Mouse (Mus musculus) lung, postnatal 0 days (tissue): ENCODE data around the gene Slc9a9. TPM values are rescaled to one million over a fixed set of nuclear protein-coding genes. Genes with fewer than 3 reads are reported as not detected.

Experiments used
- ATAC-seq: fragments of 200-750 bp; cut with Nextera tagmentation; 2 replicates; pipeline ENCODE4 v1.8.0; 2017; ENCODE audit warnings: moderate library complexity
- DNase-seq: peaks from one replicate; pipeline ENCODE4 v3.0.0-alpha.2; 2016; ENCODE audit warnings: low spot score
- H3K27ac ChIP-seq: fragments of 300-500 bp; sonication (generic); 2 replicates; pipeline ENCODE4 v1.5.1; 2014; ENCODE audit warnings: antibody characterized with exemption, mild to moderate bottlenecking, low read length, mixed read lengths
- H3K27me3 ChIP-seq: fragments of 300-500 bp; sonication (generic); replicated peaks from 2 replicates; pipeline ENCODE4 v1.6.1; 2014; ENCODE audit warnings: low read length, mixed read lengths; ENCODE audit not compliant: insufficient read depth
- H3K36me3 ChIP-seq: fragments of 300-500 bp; sonication (generic); 2 replicates; pipeline ENCODE4 v1.6.1; 2014; ENCODE audit warnings: low read length, mixed read lengths; ENCODE audit not compliant: insufficient read depth
- H3K4me1 ChIP-seq: fragments of 300-500 bp; sonication (generic); 2 replicates; pipeline ENCODE4 v1.6.1; 2014; ENCODE audit warnings: antibody characterized with exemption, low read depth, low read length, mixed read lengths; ENCODE audit not compliant: insufficient read depth
- H3K4me2 ChIP-seq: fragments of 300-500 bp; sonication (generic); replicated peaks from 2 replicates; pipeline ENCODE4 v1.6.1; 2014; ENCODE audit warnings: low read depth, mild to moderate bottlenecking, low read length, moderate library complexity, mixed read lengths
- H3K4me3 ChIP-seq: fragments of 300-500 bp; sonication (generic); 2 replicates; pipeline ENCODE4 v1.5.1; 2014; ENCODE audit warnings: low read depth, low read length
- H3K9ac ChIP-seq: fragments of 300-500 bp; sonication (generic); replicated peaks from 2 replicates; pipeline ENCODE4 v1.6.1; 2014; ENCODE audit warnings: low read depth, mild to moderate bottlenecking
- H3K9me3 ChIP-seq: fragments of 300-500 bp; sonication (generic); 2 replicates; pipeline ENCODE4 v1.6.1; 2016; ENCODE audit warnings: low read length, mixed read lengths
- CTCF ChIP-seq: IDR thresholded peaks from 2 replicates; pipeline ENCODE4 v1.5.1; 2016; ENCODE audit warnings: antibody characterized with exemption, mild to moderate bottlenecking
- EP300 ChIP-seq: IDR thresholded peaks from 2 replicates; pipeline ENCODE4 v1.6.1; 2016; ENCODE audit warnings: antibody characterized with exemption, mild to moderate bottlenecking, control low read depth
- WGBS: fragments of 180-500 bp; shearing (Covaris S2); extraction: QIAGEN DNeasy Blood & Tissue Kit; methylation state at CpG from one replicate; pipeline ENCODE4 v1.1.7; 2014; 5-methylcytosine and 5-hydroxymethylcytosine counted together
- polyA plus RNA-seq: library from polyadenylated mRNA; unstranded; fragments of >200 nt; fragmentation: Nextera tagmentation; extraction: Ambion mirVana; gene quantifications from 2 replicates; pipeline ENCODE4 v1.2.1, GENCODE M21; 2015

The Slc9a9 gene
- polyA plus RNA-seq, 1 experiment from 2014 or later, result 3.7 TPM

- Histone ChIP-seq H3K4me2 (no peak overlapping the region), H3K9me3 (no peaks in the 10 kb centered on the region), H3K36me3 (no peaks in the 10 kb centered on the region), H3K4me3 (no peak overlapping the region), H3K9ac (no peak overlapping the region), H3K4me1 (no peaks in the 10 kb centered on the region), H3K27me3 (no peaks in the 10 kb centered on the region), H3K27ac (no peak overlapping the region)
- 91% methylated on average over 5 of the region's 5 CpGs for WGBS
- DNase-seq, result no peak
- ATAC-seq, result no peak
- TF ChIP-seq CTCF, result no peak
- no peak for TF ChIP-seq EP300
Measured at GRCm38 (mm10) chr9:94712084-94712483, 42.4 kb downstream of the Slc9a9 start.

DNA sequence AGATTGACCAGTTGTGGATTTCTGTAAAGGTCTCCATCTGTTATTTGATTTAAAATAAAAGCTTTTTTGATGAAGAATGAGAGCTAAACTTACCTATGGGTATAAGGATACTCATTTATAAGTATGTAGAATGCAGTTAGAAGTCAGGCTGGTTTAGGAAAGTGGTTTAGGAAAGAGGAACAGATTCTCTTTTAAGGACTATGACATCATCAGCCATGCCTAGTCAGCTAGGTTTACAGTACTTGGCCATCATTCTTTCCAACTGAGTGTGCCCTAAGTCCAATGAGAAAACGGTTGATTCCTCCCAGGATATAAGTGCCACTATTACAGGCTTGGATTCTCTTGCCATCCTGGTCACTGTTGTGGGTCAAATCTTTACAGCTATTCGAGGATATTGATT is 47.0 kb downstream of the Slc9a9 start:
- no peaks in the 10 kb centered on the region for H3K36me3 ChIP-seq
- H3K27me3 ChIP-seq, result no peaks in the 10 kb centered on the region
- WGBS, result 73% methylated on average over 2 of the region's 2 CpGs
- H3K9ac ChIP-seq, result no peak overlapping the region
- TF ChIP-seq CTCF, result no peak
- TF ChIP-seq EP300, result no peak
- no peak overlapping the region for H3K4me2 ChIP-seq
- H3K9me3 ChIP-seq, result no peaks in the 10 kb centered on the region
- H3K4me3 ChIP-seq, result no peak overlapping the region
- no peak for ATAC-seq
- no peaks in the 10 kb centered on the region for H3K4me1 ChIP-seq
- no peak overlapping the region for H3K27ac ChIP-seq
- no peak for DNase-seq

- Histone ChIP-seq H3K4me3 (no peak overlapping the region), H3K4me1 (no peaks in the 10 kb centered on the region), H3K9ac (no peak overlapping the region), H3K36me3 (no peaks in the 10 kb centered on the region), H3K27me3 (no peaks in the 10 kb centered on the region), H3K27ac (no peak overlapping the region), H3K9me3 (no peaks in the 10 kb centered on the region), H3K4me2 (no peak overlapping the region)
- WGBS, result 71% methylated on average over 2 of the region's 2 CpGs
- TF ChIP-seq CTCF (no peak), EP300 (no peak)
- DNase-seq (no peak), ATAC-seq (no peak)
Measured at GRCm38 (mm10) chr9:94723631-94724030, 53.9 kb downstream of the Slc9a9 start.

GRCm38 (mm10) chr9:94725121-94725520 is 55.4 kb downstream of the Slc9a9 start:
- Histone ChIP-seq H3K9me3 (no peaks in the 10 kb centered on the region), H3K36me3 (no peaks in the 10 kb centered on the region), H3K4me3 (no peak overlapping the region), H3K27me3 (no peaks in the 10 kb centered on the region), H3K9ac (no peak overlapping the region), H3K27ac (no peak overlapping the region), H3K4me1 (no peaks in the 10 kb centered on the region), H3K4me2 (no peak overlapping the region)
- TF ChIP-seq EP300, result no peak
- TF ChIP-seq CTCF, result no peak
- WGBS, result 86% methylated on average over 5 of the region's 5 CpGs
- ATAC-seq (no peak), DNase-seq (no peak)

DNA sequence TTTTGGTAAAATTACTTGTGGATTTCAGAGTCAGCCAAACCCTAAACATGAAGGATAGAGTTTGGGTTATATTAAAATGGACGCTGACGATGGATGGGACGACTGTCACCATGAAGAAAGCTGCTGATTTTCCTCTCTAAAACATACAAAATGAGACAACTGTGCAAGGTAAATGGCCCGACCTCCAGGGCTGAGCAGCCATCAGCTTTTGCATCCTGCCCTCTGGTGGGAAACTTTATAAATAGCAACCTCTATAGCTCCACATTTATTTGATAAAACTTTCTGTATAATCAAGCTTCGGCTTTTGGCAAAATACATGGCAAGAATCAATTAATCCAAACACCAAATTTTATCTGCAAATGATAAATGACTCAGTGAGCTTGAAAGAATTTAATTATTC is 57.7 kb downstream of the Slc9a9 start:
- no peak overlapping the region for H3K4me3 ChIP-seq
- H3K9ac ChIP-seq, result no peak overlapping the region
- H3K27me3 ChIP-seq, result no peaks in the 10 kb centered on the region
- peak; percentile 57 for DNase-seq
- WGBS, result 23% methylated on average over 5 of the region's 5 CpGs
- H3K9me3 ChIP-seq, result no peaks in the 10 kb centered on the region
- no peaks in the 10 kb centered on the region for H3K36me3 ChIP-seq
- TF ChIP-seq EP300 (no peak), CTCF (peak; percentile 65)
- no peaks in the 10 kb centered on the region for H3K4me1 ChIP-seq
- no peak overlapping the region for H3K27ac ChIP-seq
- no peak for ATAC-seq
- H3K4me2 ChIP-seq, result no peak overlapping the region

- TF ChIP-seq EP300 (no peak), CTCF (no peak)
- DNase-seq, result no peak
- Histone ChIP-seq H3K4me2 (no peak overlapping the region), H3K36me3 (no peaks in the 10 kb centered on the region), H3K9me3 (no peaks in the 10 kb centered on the region), H3K27me3 (no peaks in the 10 kb centered on the region), H3K27ac (no peak overlapping the region), H3K9ac (no peak overlapping the region), H3K4me1 (no peaks in the 10 kb centered on the region), H3K4me3 (no peak overlapping the region)
- no peak for ATAC-seq
- 93% methylated on average over 8 of the region's 8 CpGs for WGBS
Measured at GRCm38 (mm10) chr9:94730396-94730795, 60.7 kb downstream of the Slc9a9 start.

DNA sequence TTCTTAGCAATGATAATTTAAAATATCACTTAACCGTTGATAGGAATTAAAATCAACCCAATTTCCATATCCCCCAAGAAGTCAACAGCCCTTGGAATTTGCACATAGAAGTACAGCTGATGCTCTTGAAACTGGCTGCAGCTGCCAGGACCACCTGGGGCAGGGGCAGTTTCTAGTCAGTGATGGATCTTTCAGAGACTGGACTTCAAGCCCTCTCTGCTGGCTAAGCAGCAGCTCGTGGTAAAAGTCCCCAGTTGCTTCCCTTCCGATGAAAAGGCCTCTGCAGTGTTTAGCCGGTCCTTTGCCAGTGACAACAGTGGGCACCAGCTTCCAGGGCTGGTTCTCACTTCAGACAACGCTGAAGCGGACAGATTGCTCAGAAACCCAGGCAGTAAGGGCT is 62.4 kb downstream of the Slc9a9 start:
- 76% methylated on average over 6 of the region's 6 CpGs for WGBS
- H3K4me3 ChIP-seq, result no peak overlapping the region
- DNase-seq (no peak), ATAC-seq (no peak)
- no peak for TF ChIP-seq CTCF
- no peak for TF ChIP-seq EP300
- no peak overlapping the region for H3K4me2 ChIP-seq
- no peak overlapping the region for H3K27ac ChIP-seq
- no peaks in the 10 kb centered on the region for H3K36me3 ChIP-seq
- no peaks in the 10 kb centered on the region for H3K27me3 ChIP-seq
- H3K9me3 ChIP-seq, result no peaks in the 10 kb centered on the region
- no peak overlapping the region for H3K9ac ChIP-seq
- no peaks in the 10 kb centered on the region for H3K4me1 ChIP-seq
